Mouse (Mus musculus) embryonic fibroblast, embryonic 13.5 days (primary cell): ENCODE results near the gene Fbxl12. TPM values are rescaled to one million over a fixed set of nuclear protein-coding genes. Genes with fewer than 3 reads are reported as not detected.

ENCODE experiments used
- H3K27ac ChIP-seq: 2 replicates; pipeline ENCODE4 v1.5.1; 2012; ENCODE audit warnings: low read length, control low read depth, inconsistent platforms; ENCODE audit not compliant: insufficient read depth
- H3K4me1 ChIP-seq: 2 replicates; pipeline ENCODE4 v1.6.1; 2011; ENCODE audit warnings: low read length; ENCODE audit not compliant: control insufficient read depth, insufficient read depth
- H3K4me3 ChIP-seq: 2 replicates; pipeline ENCODE4 v1.5.1; 2011; ENCODE audit warnings: mild to moderate bottlenecking, control low read depth, low read length; ENCODE audit not compliant: insufficient read depth
- CTCF ChIP-seq: IDR thresholded peaks from 2 replicates; pipeline ENCODE4 v1.5.1; 2011; ENCODE audit warnings: mild to moderate bottlenecking, control low read depth, low read length, moderate library complexity, borderline replicate concordance; ENCODE audit not compliant: insufficient read depth
- POLR2A ChIP-seq: IDR thresholded peaks from 2 replicates; pipeline ENCODE4 v1.6.1; 2011; ENCODE audit warnings: low read depth, mild to moderate bottlenecking, control low read depth, low read length, moderate library complexity
- polyA plus RNA-seq: library from polyadenylated mRNA; stranded (reverse); fragments of >200 nt; gene quantifications from 2 replicates; pipeline ENCODE4 v1.2.4, GENCODE M21; 2011; ENCODE audit warnings: low read depth; ENCODE audit not compliant: missing spikeins, insufficient read length

Fbxl12 gene
- polyA plus RNA-seq, 1 experiment, result 18.3 TPM

GRCm38 (mm10) chr9:20677892-20678291 is 33.3 kb upstream of the Fbxl12 start:
- no peak overlapping the region for H3K27ac ChIP-seq
- no peaks in the 10 kb centered on the region for H3K4me1 ChIP-seq
- no peak overlapping the region for H3K4me3 ChIP-seq
- TF ChIP-seq POLR2A (no peak), CTCF (no peak)

GRCm38 (mm10) chr9:20672047-20672446 is 27.5 kb upstream of the Fbxl12 start:
- TF ChIP-seq CTCF (no peak), POLR2A (no peak)
- Histone ChIP-seq H3K4me3 (no peak overlapping the region), H3K27ac (no peak overlapping the region), H3K4me1 (no peaks in the 10 kb centered on the region)

- TF ChIP-seq POLR2A, result no peak
- Histone ChIP-seq H3K4me3 (no peak overlapping the region), H3K4me1 (no peaks in the 10 kb centered on the region), H3K27ac (no peak overlapping the region)
Observed at GRCm38 (mm10) chr9:20668065-20668464, 23.5 kb upstream of the Fbxl12 start.

- TF ChIP-seq CTCF (no peak), POLR2A (no peak)
- Histone ChIP-seq H3K4me1 (no peaks in the 10 kb centered on the region), H3K27ac (no peak overlapping the region), H3K4me3 (no peak overlapping the region)
Observed at GRCm38 (mm10) chr9:20666510-20667034, 22.0 kb upstream of the Fbxl12 start.

- no peak overlapping the region for H3K27ac ChIP-seq
- no peak for TF ChIP-seq CTCF
- TF ChIP-seq POLR2A, result no peak
- no peaks in the 10 kb centered on the region for H3K4me1 ChIP-seq
- no peak overlapping the region for H3K4me3 ChIP-seq
Observed at GRCm38 (mm10) chr9:20665925-20666324, 21.4 kb upstream of the Fbxl12 start.

GRCm38 (mm10) chr9:20664982-20665637 is 20.5 kb upstream of the Fbxl12 start:
- no peaks in the 10 kb centered on the region for H3K4me1 ChIP-seq
- no peak for TF ChIP-seq CTCF
- TF ChIP-seq POLR2A, result no peak
- H3K4me3 ChIP-seq, result no peak overlapping the region
- H3K27ac ChIP-seq, result no peak overlapping the region

GRCm38 (mm10) chr9:20664366-20664765 is 19.8 kb upstream of the Fbxl12 start:
- TF ChIP-seq CTCF, result no peak
- no peak for TF ChIP-seq POLR2A
- H3K4me3 ChIP-seq, result no peak overlapping the region
- H3K27ac ChIP-seq, result no peak overlapping the region
- no peaks in the 10 kb centered on the region for H3K4me1 ChIP-seq

- TF ChIP-seq CTCF, result no peak
- TF ChIP-seq POLR2A, result no peak
- no peak overlapping the region for H3K4me3 ChIP-seq
- H3K27ac ChIP-seq, result no peak overlapping the region
- no peaks in the 10 kb centered on the region for H3K4me1 ChIP-seq
Observed at GRCm38 (mm10) chr9:20663956-20664355, 19.4 kb upstream of the Fbxl12 start.

- H3K4me1 ChIP-seq, result no peaks in the 10 kb centered on the region
- no peak for TF ChIP-seq CTCF
- no peak for TF ChIP-seq POLR2A
- no peak overlapping the region for H3K4me3 ChIP-seq
- no peak overlapping the region for H3K27ac ChIP-seq
Observed at GRCm38 (mm10) chr9:20662874-20663273, 18.3 kb upstream of the Fbxl12 start.

- TF ChIP-seq CTCF, result peak; percentile 80
- TF ChIP-seq POLR2A, result no peak
- Histone ChIP-seq H3K4me1 (no peaks in the 10 kb centered on the region), H3K27ac (no peak overlapping the region), H3K4me3 (no peak overlapping the region)
Observed at GRCm38 (mm10) chr9:20662325-20662724, 17.8 kb upstream of the Fbxl12 start.
